Mouse (Mus musculus) liver, postnatal 0 days (tissue): Measurements from ENCODE around the gene Sema5b. TPM values are rescaled to one million over a fixed set of nuclear protein-coding genes. Genes with fewer than 3 reads are reported as not detected.

Experiments used
- ATAC-seq: fragments of 200-750 bp; cut with Nextera tagmentation; 2 replicates; pipeline ENCODE4 v1.8.0; 2017; ENCODE audit warnings: mild to moderate bottlenecking, moderate library complexity
- DNase-seq: peaks from one replicate; pipeline ENCODE4 v3.0.0-alpha.2; 2016
- H3K27ac ChIP-seq: fragments of 300-500 bp; sonication (generic); 2 replicates; pipeline ENCODE4 v1.5.1; 2014; ENCODE audit warnings: antibody characterized with exemption, moderate library complexity, mild to moderate bottlenecking, low read depth
- H3K27me3 ChIP-seq: fragments of 300-500 bp; sonication (generic); 2 replicates; pipeline ENCODE4 v1.6.1; 2014; ENCODE audit warnings: low read length, control low read depth, mixed read lengths; ENCODE audit not compliant: insufficient read depth
- H3K36me3 ChIP-seq: fragments of 300-500 bp; sonication (generic); replicated peaks from 2 replicates; pipeline ENCODE4 v1.6.1; 2014; ENCODE audit warnings: mild to moderate bottlenecking, control low read depth, low read length, moderate library complexity, mixed read lengths; ENCODE audit not compliant: insufficient read depth
- H3K4me1 ChIP-seq: fragments of 300-500 bp; sonication (generic); 2 replicates; pipeline ENCODE4 v1.6.1; 2014; ENCODE audit warnings: antibody characterized with exemption, mild to moderate bottlenecking, control low read depth; ENCODE audit not compliant: insufficient read depth
- H3K4me2 ChIP-seq: fragments of 300-500 bp; sonication (generic); 2 replicates; pipeline ENCODE4 v1.6.1; 2014; ENCODE audit warnings: low read depth, mild to moderate bottlenecking, low read length, moderate library complexity, mixed read lengths
- H3K4me3 ChIP-seq: fragments of 300-500 bp; sonication (generic); 2 replicates; pipeline ENCODE4 v1.5.1; 2014; ENCODE audit warnings: low read depth, low read length
- H3K9ac ChIP-seq: fragments of 300-500 bp; sonication (generic); replicated peaks from 2 replicates; pipeline ENCODE4 v1.6.1; 2014; ENCODE audit warnings: mild to moderate bottlenecking, moderate library complexity
- H3K9me3 ChIP-seq: fragments of 300-500 bp; sonication (generic); 2 replicates; pipeline ENCODE4 v1.6.1; 2016; ENCODE audit warnings: mild to moderate bottlenecking, control low read depth, low read length, mixed read lengths
- CTCF ChIP-seq: sonication (generic); IDR thresholded peaks from 2 replicates; pipeline ENCODE4 v1.5.1; 2016; ENCODE audit warnings: antibody characterized with exemption, low read depth
- EP300 ChIP-seq: IDR thresholded peaks from 2 replicates; pipeline ENCODE4 v1.6.1; 2016; ENCODE audit warnings: antibody characterized with exemption, low read depth, mild to moderate bottlenecking
- WGBS: fragments of 180-500 bp; shearing (Covaris S2); extraction: QIAGEN DNeasy Blood & Tissue Kit; methylation state at CpG from one replicate; pipeline ENCODE4 v1.1.7; 2014; ENCODE audit not compliant: insufficient replicate concordance; 5-methylcytosine and 5-hydroxymethylcytosine counted together
- polyA plus RNA-seq: library from polyadenylated mRNA; unstranded; fragments of >200 nt; fragmentation: Nextera tagmentation; extraction: Ambion mirVana; gene quantifications from 2 replicates; pipeline ENCODE4 v1.2.1, GENCODE M21; 2015

Sema5b gene
- polyA plus RNA-seq, 1 experiment from 2014 or later = 0.11 TPM

DNA sequence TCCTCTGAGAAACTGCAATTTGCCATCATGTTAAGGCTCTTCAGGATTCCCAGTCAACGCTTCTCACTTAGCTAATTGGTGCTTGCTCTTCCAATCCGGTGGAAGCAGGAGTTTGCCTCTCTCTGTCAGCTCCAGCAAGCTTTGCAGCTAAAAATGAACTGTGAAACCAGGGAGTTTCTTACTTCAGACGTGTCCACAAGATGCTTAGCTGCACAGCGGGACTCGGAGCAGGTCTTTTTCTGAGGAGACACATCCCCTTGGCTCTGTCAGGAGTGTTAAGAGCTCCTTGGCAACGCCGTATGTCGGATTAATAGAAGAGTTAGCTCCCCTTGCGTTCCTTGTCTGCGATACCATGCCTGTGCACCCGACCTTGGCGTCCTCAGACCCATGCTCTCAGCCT is 29.7 kb downstream of the Sema5b start:
- Histone ChIP-seq H3K9me3 (no peaks in the 10 kb centered on the region), H3K9ac (no peak overlapping the region), H3K36me3 (no peaks in the 10 kb centered on the region), H3K4me2 (no peak overlapping the region), H3K27me3 (peaks cover 9% of the 10 kb centered on the region; the same call in 1 of the 2 replicates), H3K4me3 (no peak overlapping the region), H3K4me1 (no peaks in the 10 kb centered on the region), H3K27ac (no peak overlapping the region)
- DNase-seq (no peak), ATAC-seq (no peak)
- WGBS = 54% methylated on average over 12 of the region's 12 CpGs
- no peak for TF ChIP-seq EP300

GRCm38 (mm10) chr16:35573586-35573985 is 32.6 kb downstream of the Sema5b start:
- Histone ChIP-seq H3K4me1 (no peaks in the 10 kb centered on the region), H3K27me3 (peaks cover 5% of the 10 kb centered on the region; the same call in 1 of the 2 replicates), H3K9ac (no peak overlapping the region), H3K4me3 (no peak overlapping the region), H3K27ac (no peak overlapping the region), H3K36me3 (no peaks in the 10 kb centered on the region), H3K9me3 (no peaks in the 10 kb centered on the region), H3K4me2 (no peak overlapping the region)
- ATAC-seq (no peak), DNase-seq (no peak)
- WGBS = 95% methylated on average over 3 of the region's 3 CpGs
- no peak for TF ChIP-seq EP300
- TF ChIP-seq CTCF = no peak

DNA sequence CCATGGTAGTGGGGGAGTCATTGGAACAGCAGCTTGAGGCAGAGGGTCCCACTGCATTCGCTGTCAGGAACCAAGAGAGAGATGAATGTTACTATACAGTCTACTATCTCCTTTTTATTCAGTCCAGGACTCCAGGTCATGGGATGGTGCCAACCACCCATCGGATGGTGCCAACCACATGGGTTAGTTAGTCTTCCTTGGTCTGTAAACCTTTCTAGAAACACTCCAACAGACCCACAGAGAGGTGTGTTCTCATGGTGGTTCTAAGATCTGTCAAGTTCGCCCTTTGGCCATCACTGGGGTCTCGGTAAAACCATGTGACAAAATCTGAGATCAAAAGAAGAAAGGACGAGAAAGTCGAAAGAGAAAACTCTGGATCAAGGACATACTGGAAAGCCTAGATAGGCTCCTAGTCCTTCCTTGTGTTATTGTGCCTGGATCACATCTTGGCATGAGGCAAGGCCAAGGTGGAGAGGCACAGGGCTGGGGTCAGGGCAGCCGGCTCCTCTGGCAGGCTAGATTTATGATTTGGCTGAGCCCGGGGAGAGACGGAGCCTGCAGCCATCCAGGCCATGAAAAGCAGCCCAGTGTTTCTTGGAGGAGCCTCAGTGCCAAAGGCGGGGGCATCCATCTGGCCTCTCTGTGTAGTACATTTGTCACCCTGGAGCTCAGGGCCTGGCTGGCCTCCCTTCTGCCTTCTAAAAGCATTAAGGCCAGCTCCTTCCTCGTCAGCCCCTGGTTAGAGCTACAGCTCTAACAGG is 36.4 kb downstream of the Sema5b start:
- H3K27ac ChIP-seq = no peak overlapping the region
- H3K27me3 ChIP-seq = no peaks in the 10 kb centered on the region
- DNase-seq (no peak), ATAC-seq (no peak)
- no peak overlapping the region for H3K9ac ChIP-seq
- H3K4me1 ChIP-seq = no peaks in the 10 kb centered on the region
- H3K9me3 ChIP-seq = no peaks in the 10 kb centered on the region
- H3K36me3 ChIP-seq = no peaks in the 10 kb centered on the region
- no peak overlapping the region for H3K4me2 ChIP-seq
- WGBS = 84% methylated on average over 11 of the region's 11 CpGs
- TF ChIP-seq CTCF (no peak), EP300 (no peak)
- H3K4me3 ChIP-seq = no peak overlapping the region

GRCm38 (mm10) chr16:35581299-35581698 is 40.4 kb downstream of the Sema5b start:
- H3K4me1 ChIP-seq = no peaks in the 10 kb centered on the region
- H3K27ac ChIP-seq = no peak overlapping the region
- no peak for DNase-seq
- no peaks in the 10 kb centered on the region for H3K36me3 ChIP-seq
- H3K4me2 ChIP-seq = no peak overlapping the region
- TF ChIP-seq EP300 = no peak
- TF ChIP-seq CTCF = no peak
- no peak overlapping the region for H3K4me3 ChIP-seq
- 74% methylated on average over 7 of the region's 7 CpGs for WGBS
- 0 out of 2 replicates have a peak, but pooled peaks cover 2% of the 10 kb centered on the region for H3K27me3 ChIP-seq
- H3K9ac ChIP-seq = no peak overlapping the region
- H3K9me3 ChIP-seq = no peaks in the 10 kb centered on the region
- ATAC-seq = no peak

DNA sequence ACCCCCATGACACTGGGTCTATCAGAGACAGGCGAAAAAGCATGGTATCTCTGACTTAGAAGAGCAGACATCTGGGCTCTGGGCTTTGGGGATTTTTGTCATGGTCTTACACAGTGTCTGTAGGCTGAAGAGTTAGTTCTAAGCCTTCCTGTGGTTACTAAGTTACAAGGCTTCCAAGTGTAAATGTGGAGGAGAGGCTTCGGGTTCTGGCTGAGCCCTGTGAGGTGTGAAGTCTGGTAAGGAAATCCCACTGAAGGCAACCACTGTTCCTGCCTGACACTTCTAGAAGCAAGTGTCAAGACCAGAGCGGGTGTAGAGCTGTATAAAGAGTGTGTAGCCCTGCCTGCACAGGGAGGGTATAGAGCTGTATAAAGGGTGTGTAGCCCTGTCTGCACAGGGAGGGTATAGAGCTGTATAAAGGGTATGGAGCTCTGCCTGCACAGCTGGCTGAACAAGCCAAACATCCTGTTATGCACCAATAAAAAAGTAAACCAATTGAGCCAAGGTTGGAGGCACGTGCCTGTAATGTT is 42.7 kb downstream of the Sema5b start:
- no peak for TF ChIP-seq CTCF
- no peak for TF ChIP-seq EP300
- Histone ChIP-seq H3K4me1 (0 out of 2 replicates have a peak, but pooled peaks cover 2% of the 10 kb centered on the region), H3K4me2 (no peak overlapping the region), H3K36me3 (no peaks in the 10 kb centered on the region), H3K27me3 (peaks cover 15% of the 10 kb centered on the region), H3K27ac (no peak overlapping the region), H3K9ac (no peak overlapping the region), H3K9me3 (no peaks in the 10 kb centered on the region), H3K4me3 (no peak overlapping the region)
- WGBS = 45% methylated on average over 4 of the region's 4 CpGs
- DNase-seq (no peak), ATAC-seq (no peak)

- no peak overlapping the region for H3K27ac ChIP-seq
- H3K4me1 ChIP-seq = 0 out of 2 replicates have a peak, but pooled peaks cover 2% of the 10 kb centered on the region
- TF ChIP-seq CTCF = no peak
- no peak for TF ChIP-seq EP300
- H3K9ac ChIP-seq = no peak overlapping the region
- H3K4me3 ChIP-seq = no peak overlapping the region
- H3K9me3 ChIP-seq = no peaks in the 10 kb centered on the region
- WGBS = 70% methylated on average over 8 of the region's 8 CpGs
- DNase-seq = no peak
- ATAC-seq = no peak
- no peak overlapping the region for H3K4me2 ChIP-seq
- H3K36me3 ChIP-seq = no peaks in the 10 kb centered on the region
- peaks cover 20% of the 10 kb centered on the region for H3K27me3 ChIP-seq
Measured at GRCm38 (mm10) chr16:35585126-35585694, 44.3 kb downstream of the Sema5b start.
